Mouse (Mus musculus) embryonic facial prominence, embryonic 15.5 days (tissue): ENCODE results near the gene Fmc1. TPM values are rescaled to one million over a fixed set of nuclear protein-coding genes. Genes with fewer than 3 reads are reported as not detected.

Source experiments
- ATAC-seq: fragments of 200-750 bp; cut with Nextera tagmentation; 2 replicates; pipeline ENCODE4 v1.8.0; 2017; ENCODE audit warnings: low read depth, moderate TSS enrichment; ENCODE audit not compliant: insufficient number of reproducible peaks, low FRiP score, low TSS enrichment
- H3K27ac ChIP-seq: fragments of 300-500 bp; sonication (generic); replicated peaks from 2 replicates; pipeline ENCODE4 v1.5.1; 2015; ENCODE audit warnings: mild to moderate bottlenecking, inconsistent platforms
- H3K27me3 ChIP-seq: fragments of 300-500 bp; sonication (generic); 2 replicates; pipeline ENCODE4 v1.6.1; 2015; ENCODE audit warnings: inconsistent platforms
- H3K36me3 ChIP-seq: fragments of 300-500 bp; sonication (generic); 2 replicates; pipeline ENCODE4 v1.6.1; 2015; ENCODE audit warnings: mild to moderate bottlenecking, inconsistent platforms
- H3K4me1 ChIP-seq: fragments of 300-500 bp; sonication (generic); 2 replicates; pipeline ENCODE4 v1.6.1; 2015; ENCODE audit warnings: inconsistent platforms
- H3K4me2 ChIP-seq: fragments of 300-500 bp; sonication (generic); replicated peaks from 2 replicates; pipeline ENCODE4 v1.6.1; 2015; ENCODE audit warnings: mild to moderate bottlenecking, inconsistent platforms
- H3K4me3 ChIP-seq: fragments of 300-500 bp; sonication (generic); replicated peaks from 2 replicates; pipeline ENCODE4 v1.5.1; 2015; ENCODE audit warnings: mild to moderate bottlenecking, inconsistent platforms
- H3K9ac ChIP-seq: fragments of 300-500 bp; sonication (generic); 2 replicates; pipeline ENCODE4 v1.6.1; 2015; ENCODE audit warnings: inconsistent platforms
- H3K9me3 ChIP-seq: fragments of 300-500 bp; sonication (generic); replicated peaks from 2 replicates; pipeline ENCODE4 v1.6.1; 2016; ENCODE audit warnings: inconsistent platforms
- WGBS: fragments of 180-500 bp; shearing (Covaris S2); methylation state at CpG from one replicate; pipeline ENCODE4 v1.1.7; 2015; 5-methylcytosine and 5-hydroxymethylcytosine counted together
- polyA plus RNA-seq: library from polyadenylated mRNA; unstranded; fragments of >200 nt; fragmentation: Nextera tagmentation; extraction: Ambion mirVana; gene quantifications from 2 replicates; pipeline ENCODE4 v1.2.1, GENCODE M21; 2015

Fmc1 gene
- 80.9 and 93.2 TPM in 2 replicates for polyA plus RNA-seq

DNA sequence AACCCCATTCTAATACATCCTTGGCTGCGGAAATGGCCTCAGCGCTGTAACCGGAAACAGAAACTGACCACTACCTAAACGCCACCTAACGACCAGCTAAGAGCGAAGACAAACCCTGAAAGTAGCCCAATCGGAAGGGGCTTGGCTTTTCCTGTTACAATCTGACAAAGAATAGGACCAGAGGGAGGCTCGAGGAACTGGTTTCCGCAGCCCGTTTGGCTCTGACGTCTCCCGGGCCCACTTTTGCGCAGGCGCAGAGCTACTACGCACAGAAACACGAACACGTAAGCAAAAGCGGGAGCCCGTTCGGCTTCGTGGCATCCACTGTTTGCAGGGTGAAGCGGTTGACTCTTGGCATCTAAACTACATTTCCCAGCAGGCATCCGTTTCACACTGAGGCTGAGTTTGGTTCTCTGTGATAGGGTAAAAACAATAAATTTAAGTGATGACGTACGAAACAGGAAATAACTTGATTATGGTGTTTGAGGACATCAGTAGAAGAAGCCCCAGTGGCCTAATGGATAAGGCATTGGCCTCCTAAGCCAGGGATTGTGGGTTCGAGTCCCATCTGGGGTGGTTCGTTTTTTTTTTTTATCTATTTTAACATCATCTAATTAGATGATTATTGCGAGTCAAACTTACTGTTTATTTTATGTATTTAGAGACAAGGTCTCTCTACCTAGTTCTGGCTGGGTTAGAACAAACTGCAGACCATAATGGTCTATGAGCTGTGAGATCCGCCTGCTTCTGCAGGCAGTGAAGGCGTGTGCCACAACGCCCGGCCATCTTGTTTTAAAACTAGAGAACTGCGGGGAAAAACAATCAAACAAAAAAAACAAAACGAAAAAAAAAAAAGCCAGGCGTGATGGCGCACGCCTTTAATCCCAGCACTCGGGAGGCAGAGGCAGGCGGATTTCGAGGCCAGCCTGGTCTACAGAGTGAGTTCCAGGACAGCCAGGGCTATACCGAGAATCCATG is at the start of gene Fmc1:
Gene Fmc1 (plus strand): TSS at position 75 of the 978 bp plus-strand sequence.
- H3K9ac ChIP-seq, result peak within 1 kb of the TSS; percentile 75
- peak; percentile 95 for ATAC-seq
- WGBS, result 3% methylated on average over 41 of the region's 41 CpGs
- H3K27me3 ChIP-seq, result no peaks in the 10 kb centered on the region
- no peaks in the 10 kb centered on the region for H3K9me3 ChIP-seq
- H3K27ac ChIP-seq, result peak within 1 kb of the TSS; percentile 96
- H3K4me3 ChIP-seq, result peak within 1 kb of the TSS; percentile 70
- H3K4me1 ChIP-seq, result peaks cover 5% of the 10 kb centered on the region
- H3K4me2 ChIP-seq, result peak within 1 kb of the TSS; percentile 61
- no peaks in the 10 kb centered on the region for H3K36me3 ChIP-seq

- no peak for ATAC-seq
- Histone ChIP-seq H3K9ac (no peak overlapping the region), H3K36me3 (peaks cover 46% of the 10 kb centered on the region), H3K27ac (no peak overlapping the region), H3K4me3 (no peak overlapping the region), H3K27me3 (no peaks in the 10 kb centered on the region), H3K9me3 (no peaks in the 10 kb centered on the region), H3K4me2 (no peak overlapping the region), H3K4me1 (no peaks in the 10 kb centered on the region)
- WGBS, result 80% methylated on average over 3 of the region's 3 CpGs
Observed at GRCm38 (mm10) chr6:38492550-38492949, 40.8 kb upstream of the Fmc1 start.

GRCm38 (mm10) chr6:38495641-38496040 is 37.7 kb upstream of the Fmc1 start:
- no peaks in the 10 kb centered on the region for H3K4me1 ChIP-seq
- 58% methylated on average over 4 of the region's 4 CpGs for WGBS
- H3K27ac ChIP-seq, result no peak overlapping the region
- peaks cover 42% of the 10 kb centered on the region for H3K36me3 ChIP-seq
- no peak for ATAC-seq
- no peaks in the 10 kb centered on the region for H3K27me3 ChIP-seq
- no peak overlapping the region for H3K4me2 ChIP-seq
- no peak overlapping the region for H3K9ac ChIP-seq
- no peak overlapping the region for H3K4me3 ChIP-seq
- no peaks in the 10 kb centered on the region for H3K9me3 ChIP-seq

DNA sequence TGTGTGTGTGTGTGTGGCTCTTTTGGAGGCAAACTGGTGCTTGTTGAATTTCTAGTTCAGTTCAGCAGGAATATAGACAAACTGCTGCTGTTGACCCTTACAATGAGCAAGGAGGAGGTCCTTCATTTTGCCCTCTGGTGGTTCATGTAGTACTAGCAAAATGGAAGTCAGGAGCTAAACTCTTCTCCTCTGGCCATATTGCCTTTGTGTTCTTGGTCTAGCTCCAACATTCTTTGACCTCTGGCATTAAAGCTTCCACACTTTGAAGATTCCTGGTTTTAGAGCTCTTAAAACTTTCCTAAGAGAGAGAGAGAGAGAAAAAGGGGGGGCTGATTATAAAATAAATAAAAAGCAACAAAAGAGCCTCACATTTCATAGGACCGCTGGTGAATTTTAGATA is 21.2 kb upstream of the Fmc1 start:
- H3K36me3 ChIP-seq, result peaks cover 3% of the 10 kb centered on the region; the same call in 1 of the 2 replicates
- no peaks in the 10 kb centered on the region for H3K27me3 ChIP-seq
- 89% methylated on average over 1 of the region's 1 CpGs for WGBS
- no peak overlapping the region for H3K4me3 ChIP-seq
- no peak overlapping the region for H3K27ac ChIP-seq
- no peak overlapping the region for H3K9ac ChIP-seq
- no peak overlapping the region for H3K4me2 ChIP-seq
- no peak for ATAC-seq
- no peaks in the 10 kb centered on the region for H3K4me1 ChIP-seq
- no peaks in the 10 kb centered on the region for H3K9me3 ChIP-seq

- Histone ChIP-seq H3K4me3 (no peak overlapping the region), H3K4me2 (no peak overlapping the region), H3K9me3 (no peaks in the 10 kb centered on the region), H3K36me3 (peaks cover 3% of the 10 kb centered on the region; the same call in 1 of the 2 replicates), H3K27ac (no peak overlapping the region), H3K4me1 (no peaks in the 10 kb centered on the region), H3K9ac (no peak overlapping the region), H3K27me3 (no peaks in the 10 kb centered on the region)
- ATAC-seq, result no peak
Observed at GRCm38 (mm10) chr6:38512830-38513229, 20.5 kb upstream of the Fmc1 start.

GRCm38 (mm10) chr6:38515201-38515600 is 18.1 kb upstream of the Fmc1 start:
- 86% methylated on average over 4 of the region's 4 CpGs for WGBS
- Histone ChIP-seq H3K4me2 (no peak overlapping the region), H3K9me3 (no peaks in the 10 kb centered on the region), H3K36me3 (peaks cover 3% of the 10 kb centered on the region; the same call in 1 of the 2 replicates), H3K27ac (no peak overlapping the region), H3K27me3 (no peaks in the 10 kb centered on the region), H3K4me3 (no peak overlapping the region), H3K4me1 (no peaks in the 10 kb centered on the region), H3K9ac (no peak overlapping the region)
- no peak for ATAC-seq

- Histone ChIP-seq H3K27ac (no peak overlapping the region), H3K4me3 (no peak overlapping the region), H3K27me3 (no peaks in the 10 kb centered on the region), H3K36me3 (no peaks in the 10 kb centered on the region), H3K4me2 (peak overlapping the region; percentile 18; the same call in 1 of the 2 replicates), H3K9me3 (no peaks in the 10 kb centered on the region), H3K4me1 (peaks cover 4% of the 10 kb centered on the region; the same call in 1 of the 2 replicates), H3K9ac (no peak overlapping the region)
- 32% methylated on average over 8 of the region's 8 CpGs for WGBS
- no peak for ATAC-seq
Observed at GRCm38 (mm10) chr6:38523851-38524250, 9.5 kb upstream of the Fmc1 start.

DNA sequence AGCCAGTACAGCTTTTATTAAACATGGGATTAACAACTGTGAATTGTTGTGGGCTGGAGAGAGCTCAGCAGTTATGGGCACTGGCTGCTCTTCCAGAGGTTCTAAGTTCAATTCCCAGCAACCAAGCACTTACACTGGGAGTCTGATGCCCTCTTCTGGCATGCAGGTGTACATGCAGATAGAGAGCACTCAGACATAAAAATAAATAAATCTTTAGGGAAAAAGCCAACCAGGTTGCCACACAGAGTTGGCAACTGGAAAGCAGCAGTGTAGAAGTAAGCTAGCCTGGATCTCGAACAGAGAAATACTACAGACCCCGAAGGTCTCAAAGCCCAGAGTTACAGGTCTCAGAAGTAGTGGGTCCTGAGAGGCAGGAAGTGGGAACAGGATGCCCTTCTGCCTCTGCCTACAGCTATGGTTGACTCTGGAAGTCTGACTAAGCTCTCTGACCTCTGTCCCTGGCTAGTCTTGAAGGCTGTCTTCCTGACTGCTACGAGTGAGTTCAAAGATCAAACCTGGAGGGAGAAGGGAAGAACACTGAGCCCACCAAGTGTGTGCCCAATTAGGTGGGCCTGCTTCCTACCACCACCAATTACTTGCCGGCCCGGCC is 2.0 kb upstream of the Fmc1 start:
- Histone ChIP-seq H3K9ac (no peak overlapping the region), H3K4me2 (no peak overlapping the region), H3K9me3 (no peaks in the 10 kb centered on the region), H3K27me3 (no peaks in the 10 kb centered on the region), H3K4me1 (peaks cover 5% of the 10 kb centered on the region), H3K4me3 (no peak overlapping the region), H3K36me3 (no peaks in the 10 kb centered on the region), H3K27ac (no peak overlapping the region)
- ATAC-seq, result no peak
- WGBS, result 29% methylated on average over 5 of the region's 5 CpGs

- Histone ChIP-seq H3K4me1 (peaks cover 5% of the 10 kb centered on the region), H3K9me3 (no peaks in the 10 kb centered on the region), H3K27me3 (no peaks in the 10 kb centered on the region), H3K4me2 (peak overlapping the region; percentile 61), H3K27ac (peak overlapping the region; percentile 96), H3K36me3 (no peaks in the 10 kb centered on the region), H3K4me3 (peak overlapping the region; percentile 70), H3K9ac (peak overlapping the region; percentile 57)
- peak; percentile 20 for ATAC-seq
- WGBS, result 3% methylated on average over 25 of the region's 25 CpGs
Observed at GRCm38 (mm10) chr6:38532500-38533420, 542 bp upstream of the Fmc1 start.

DNA sequence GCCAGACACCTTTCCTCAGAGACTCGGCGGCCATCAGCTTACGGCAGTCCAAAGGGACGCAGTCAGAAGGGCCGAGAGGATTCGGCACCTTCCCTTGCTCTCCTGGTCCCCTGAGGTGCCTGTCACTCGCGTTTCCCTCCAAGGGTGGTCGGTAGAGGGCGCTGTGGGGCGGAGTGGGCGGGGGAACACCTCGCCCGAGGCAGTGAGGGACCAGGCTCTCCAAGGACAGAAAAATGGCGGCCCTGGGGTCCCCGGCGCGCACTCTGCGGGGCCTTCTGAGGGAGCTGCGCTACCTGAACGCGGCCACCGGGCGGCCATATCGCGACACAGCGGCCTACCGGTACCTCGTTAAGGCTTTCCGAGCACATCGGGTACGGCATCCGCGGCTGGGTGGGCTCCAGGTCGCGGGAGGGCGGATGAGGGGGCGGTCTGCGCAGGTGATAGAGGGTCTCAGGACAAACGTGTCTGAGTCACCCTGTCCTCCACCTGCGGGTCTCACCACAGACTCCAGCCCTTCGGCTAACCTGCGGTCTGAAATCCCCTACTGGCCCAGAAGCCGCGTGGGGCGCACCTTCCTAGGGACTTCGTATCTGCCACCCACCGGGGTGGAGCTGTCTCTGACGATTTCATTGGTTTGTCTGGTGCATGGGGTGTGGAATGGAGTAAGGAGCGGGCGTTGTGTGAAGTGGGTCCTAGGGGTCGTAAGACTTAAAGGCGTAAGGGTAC is 1.5 kb downstream of the Fmc1 start:
- WGBS, result under 1% methylated on average over 53 of the region's 53 CpGs
- Histone ChIP-seq H3K9ac (peak overlapping the region; percentile 75), H3K27me3 (no peaks in the 10 kb centered on the region), H3K9me3 (no peaks in the 10 kb centered on the region), H3K27ac (peak overlapping the region; percentile 96), H3K36me3 (peaks cover 2% of the 10 kb centered on the region; the same call in 1 of the 2 replicates), H3K4me3 (peak overlapping the region; percentile 70), H3K4me1 (peaks cover 5% of the 10 kb centered on the region), H3K4me2 (peak overlapping the region; percentile 61)
- peak; percentile 76 for ATAC-seq
